Mouse (Mus musculus) cerebellum, adult 11-12 months (tissue): ENCODE measurements around the gene Phf23.
"Not testable (repeated sequence)": the region's sequence is repeated elsewhere in the genome, so short reads cannot be mapped to it uniquely, and the experiment has no call there.

ENCODE experiments used
- DNase-seq: peaks from one replicate; pipeline ENCODE4 v3.0.0; 2022

Gene Phf23

GRCm38 (mm10) chr11:70001159-70001558, 5.6 kb downstream of the Phf23 start:
- DNase-seq: no peak

- no peak for DNase-seq
Observed at GRCm38 (mm10) chr11:70001865-70002264, 6.3 kb downstream of the Phf23 start.

GRCm38 (mm10) chr11:70002471-70002870, 6.9 kb downstream of the Phf23 start:
- no peak for DNase-seq

- no peak for DNase-seq
Observed at GRCm38 (mm10) chr11:70005521-70005920, 9.9 kb downstream of the Phf23 start.

- no peak for DNase-seq
Observed at GRCm38 (mm10) chr11:70010033-70010432, 14.5 kb downstream of the Phf23 start.

GRCm38 (mm10) chr11:70010548-70010947, 15.0 kb downstream of the Phf23 start:
- no peak for DNase-seq

GRCm38 (mm10) chr11:70010961-70011360, 15.4 kb downstream of the Phf23 start:
- DNase-seq: no peak

GRCm38 (mm10) chr11:70012931-70013330, 17.4 kb downstream of the Phf23 start:
- no peak for DNase-seq

GRCm38 (mm10) chr11:70013408-70013807, 17.8 kb downstream of the Phf23 start:
- DNase-seq: no peak

GRCm38 (mm10) chr11:70014051-70014450, 18.5 kb downstream of the Phf23 start:
- no peak for DNase-seq

- peak; percentile 90 for DNase-seq
Observed at GRCm38 (mm10) chr11:70014880-70015558, 19.4 kb downstream of the Phf23 start, which contains the start of gene Acadvl. Gene Acadvl (minus strand): TSS chr11:70015411.

GRCm38 (mm10) chr11:70015677-70016076, 20.1 kb downstream of the Phf23 start:
- DNase-seq: no peak

GRCm38 (mm10) chr11:70016177-70016576, 20.6 kb downstream of the Phf23 start:
- DNase-seq: not testable (repeated sequence)

- DNase-seq: no peak
Observed at GRCm38 (mm10) chr11:70016669-70017068, 21.1 kb downstream of the Phf23 start, which contains the start of gene Dlg4. Gene Dlg4 (plus strand): TSS chr11:70016942.

- DNase-seq: no peak
Observed at GRCm38 (mm10) chr11:70017199-70017767, 21.7 kb downstream of the Phf23 start.

GRCm38 (mm10) chr11:70018131-70018990, 22.8 kb downstream of the Phf23 start:
- DNase-seq: peak; percentile 78

GRCm38 (mm10) chr11:70019495-70020021, 24.0 kb downstream of the Phf23 start:
- no peak for DNase-seq

- peak; percentile 75 for DNase-seq
Observed at GRCm38 (mm10) chr11:70020022-70020631, 24.6 kb downstream of the Phf23 start.

- DNase-seq: peak; percentile 88
Observed at GRCm38 (mm10) chr11:70020731-70021263, 25.2 kb downstream of the Phf23 start.

GRCm38 (mm10) chr11:70021264-70022132, 25.9 kb downstream of the Phf23 start:
- DNase-seq: peak; percentile 97

GRCm38 (mm10) chr11:70023481-70024150, 28.0 kb downstream of the Phf23 start:
- DNase-seq: peak; percentile 46
